Mouse (Mus musculus) kidney, adult 11 months (tissue): ENCODE measurements around the gene Fignl1.
A peak's percentile ranks its signal among the peaks of the same experiment; 100 is the strongest.

Source experiments
- DNase-seq: peaks from one replicate; pipeline ENCODE4 v3.0.0; 2022

Fignl1 gene

DNA sequence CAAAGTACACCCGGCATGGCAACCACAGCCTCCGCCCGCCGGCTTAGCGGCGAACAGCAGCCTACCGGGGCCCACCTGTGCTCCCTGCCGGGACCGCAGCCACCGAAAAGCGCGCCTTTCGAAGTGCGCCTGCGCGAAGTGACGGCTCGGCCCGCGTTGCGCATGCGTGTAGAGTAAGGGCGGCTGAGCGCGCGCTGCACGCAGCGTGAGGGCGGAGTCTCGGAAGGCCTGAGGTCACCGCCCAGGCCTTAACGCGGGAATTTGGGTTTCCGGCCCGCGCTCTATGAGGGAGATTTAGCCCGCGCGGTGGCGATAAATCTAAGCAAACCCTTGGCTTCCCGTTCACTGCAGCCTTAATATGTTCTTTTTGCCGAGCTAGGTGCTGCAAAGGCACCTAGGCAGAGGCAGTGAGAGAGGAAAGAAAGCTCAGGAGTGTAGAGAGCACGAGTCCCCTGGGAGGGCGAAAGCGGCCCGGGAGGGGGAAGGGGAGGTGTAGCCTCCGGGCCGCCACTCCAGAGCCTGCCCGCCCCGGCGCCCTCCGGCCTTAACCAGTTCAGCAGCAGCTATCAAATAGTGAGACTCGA, at the start of gene Fignl1:
Gene Fignl1 (minus strand): TSS at position 143 of the 584 bp plus-strand sequence.
- DNase-seq: peak; percentile 92

DNA sequence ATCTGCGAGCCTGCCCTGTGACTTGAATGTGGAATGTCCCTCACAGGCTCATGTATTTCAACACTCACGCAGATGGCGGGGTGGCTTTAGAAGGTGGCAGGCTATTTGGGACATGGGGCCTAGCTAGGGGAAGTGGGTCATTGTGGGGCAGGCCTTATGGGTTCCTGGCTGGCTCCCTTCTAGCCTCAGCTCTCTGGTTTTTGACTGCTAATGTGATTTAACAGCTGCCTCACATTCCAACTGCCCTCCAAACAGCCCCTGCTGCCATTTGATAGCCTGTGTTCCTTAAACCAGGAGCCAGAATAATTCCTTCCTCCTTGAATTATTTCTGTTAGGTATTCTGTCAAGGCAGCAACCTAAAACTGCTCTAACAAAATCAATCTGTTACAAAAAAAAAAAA, 48.2 kb upstream of the Fignl1 start:
- DNase-seq: no peak

DNA sequence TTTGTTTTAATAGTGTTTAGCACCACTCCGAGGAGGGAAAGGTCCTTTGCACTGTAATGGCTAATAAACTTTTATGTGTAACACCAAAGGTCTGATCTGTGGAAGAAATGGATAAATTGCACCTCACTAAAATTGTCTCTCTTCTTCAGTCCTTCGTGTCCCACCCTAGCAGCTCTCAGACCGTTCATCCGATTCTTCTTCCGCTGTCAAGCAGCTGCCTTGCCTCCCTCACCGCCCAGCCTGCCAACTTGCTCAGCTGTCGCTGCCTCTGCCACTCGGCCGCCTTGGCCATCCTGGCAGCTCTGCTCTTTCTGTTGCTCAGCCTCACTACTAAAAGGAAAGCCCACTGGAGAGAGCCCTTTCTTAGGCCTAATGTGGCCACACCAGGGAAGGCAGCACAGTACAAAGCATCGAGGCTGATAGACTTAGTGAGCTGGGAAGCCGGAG, 46.9 kb upstream of the Fignl1 start:
- DNase-seq: no peak

DNA sequence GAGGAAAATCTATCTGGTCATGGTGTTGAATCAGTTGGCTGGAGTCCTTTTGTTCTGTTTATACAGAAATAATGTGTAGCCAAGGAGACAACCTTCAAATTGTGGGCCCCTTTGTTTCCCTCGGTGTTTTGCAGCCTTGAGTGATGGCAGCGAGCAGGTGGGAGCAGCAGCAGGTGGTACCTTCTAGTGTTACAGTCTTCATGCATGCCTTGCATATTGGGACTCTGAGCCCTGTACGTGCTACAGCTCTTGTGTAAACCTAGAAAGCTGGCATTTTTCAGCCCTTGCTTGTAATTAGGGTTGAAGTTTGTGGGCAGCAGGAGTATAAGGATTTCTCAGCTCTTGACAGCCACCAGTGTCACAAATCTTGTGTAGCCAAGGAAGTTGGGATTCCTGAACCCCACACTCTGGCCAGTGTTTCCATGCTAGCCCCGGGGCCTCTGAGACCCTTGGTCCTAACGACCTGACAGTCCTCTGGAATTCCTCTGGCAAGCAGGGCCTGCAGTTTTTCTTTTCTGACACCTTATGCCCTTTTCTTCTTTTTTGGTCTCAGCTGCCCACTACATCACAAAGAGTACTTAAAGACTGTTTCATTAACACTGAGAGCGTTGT, 46.4 kb upstream of the Fignl1 start:
- no peak for DNase-seq

DNA sequence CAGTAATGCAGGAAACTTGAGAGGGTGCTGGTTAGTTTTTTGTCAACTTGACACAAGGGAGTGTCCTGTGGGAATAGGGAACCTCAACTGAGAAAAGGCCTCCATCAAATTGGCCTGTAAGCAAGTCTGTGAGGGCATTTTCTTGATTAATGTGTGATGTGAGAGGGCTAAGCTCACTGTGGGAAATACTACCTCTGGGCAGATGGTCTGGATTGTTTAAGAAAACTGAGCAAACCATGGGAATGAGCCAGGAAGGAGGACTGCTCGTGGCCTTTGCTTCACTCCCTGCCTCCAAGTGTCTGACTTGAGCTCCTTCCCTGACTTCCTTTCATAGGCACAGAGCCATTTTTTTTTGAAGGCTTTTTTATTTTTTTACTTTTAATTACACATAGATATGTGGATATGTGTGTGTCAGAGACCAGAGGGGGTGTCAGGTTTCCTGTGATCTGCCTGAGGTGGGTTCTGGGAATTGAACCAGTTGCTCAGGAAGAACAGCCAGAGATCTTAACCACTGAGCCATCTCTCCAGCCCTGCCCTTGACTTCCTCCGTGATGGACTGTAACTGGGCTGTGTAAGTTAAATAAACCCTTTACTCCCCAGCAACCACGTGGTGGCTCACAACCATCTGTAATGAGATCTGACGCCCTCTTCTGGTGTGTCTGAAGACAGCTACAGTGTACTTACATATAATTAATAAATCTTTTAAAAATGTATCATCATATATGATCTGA, 45.1 kb upstream of the Fignl1 start:
- DNase-seq: no peak

DNA sequence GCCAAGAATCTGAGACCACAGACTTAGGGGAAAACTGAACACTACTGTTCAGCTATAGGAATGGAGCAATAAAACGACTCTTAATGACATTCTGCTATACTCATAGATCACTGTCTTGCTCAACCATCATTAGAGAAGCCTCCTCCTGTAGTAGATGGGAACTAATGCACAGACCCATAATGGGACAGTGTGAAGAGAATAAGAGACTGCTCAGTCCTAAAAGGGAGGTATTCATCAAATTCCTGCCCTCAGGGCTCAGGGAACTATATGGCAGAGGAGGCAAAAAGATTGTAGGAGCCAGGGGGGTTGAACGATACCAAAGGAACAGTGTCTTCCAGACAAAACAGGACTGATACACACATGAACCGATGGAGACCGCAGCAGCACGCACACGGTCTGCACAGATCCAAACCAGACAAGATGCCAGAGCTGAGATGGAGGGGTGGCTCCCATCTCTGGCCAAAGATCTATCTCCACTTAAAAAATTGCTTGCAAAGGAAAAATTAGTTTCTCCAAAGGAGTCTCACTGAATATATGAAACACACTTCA, 43.3 kb upstream of the Fignl1 start:
- no peak for DNase-seq

DNA sequence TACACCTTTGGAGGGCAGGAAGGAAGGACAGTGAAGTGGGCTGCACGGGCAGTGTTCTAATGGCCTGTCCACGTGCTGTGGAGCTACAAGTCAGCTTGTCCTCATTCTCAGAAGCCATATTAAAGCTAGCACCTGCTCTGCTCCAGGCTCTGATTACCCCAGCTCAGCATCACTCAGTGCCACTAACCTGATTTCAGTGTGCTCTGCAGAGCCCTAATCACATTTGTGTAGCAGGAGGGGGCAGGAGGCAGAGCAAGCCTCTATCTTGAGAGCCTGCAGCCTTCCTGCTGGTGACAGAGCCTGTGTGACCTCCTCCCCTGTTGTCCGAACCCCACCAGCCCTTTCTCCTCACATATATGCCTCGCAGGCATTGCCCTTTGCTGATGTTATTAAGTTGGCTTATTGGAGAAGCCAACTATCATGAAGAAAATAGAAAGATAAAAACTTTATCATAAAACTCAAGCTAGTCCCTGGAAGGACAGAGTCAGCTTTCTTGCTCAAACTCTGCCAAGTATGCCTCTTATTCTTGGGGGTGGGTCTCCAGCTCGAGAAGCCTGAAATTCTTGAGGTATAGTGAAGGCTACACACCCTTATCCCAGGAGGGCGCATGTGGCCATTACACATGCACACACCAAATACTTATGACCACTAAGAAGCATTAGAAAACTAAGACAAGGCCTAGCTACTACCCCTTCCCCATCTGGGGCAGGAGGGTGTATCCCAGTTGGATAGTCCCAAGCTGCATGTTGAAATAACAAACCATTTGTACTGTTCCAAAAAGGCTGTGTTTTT, 41.9 kb upstream of the Fignl1 start:
- no peak for DNase-seq

DNA sequence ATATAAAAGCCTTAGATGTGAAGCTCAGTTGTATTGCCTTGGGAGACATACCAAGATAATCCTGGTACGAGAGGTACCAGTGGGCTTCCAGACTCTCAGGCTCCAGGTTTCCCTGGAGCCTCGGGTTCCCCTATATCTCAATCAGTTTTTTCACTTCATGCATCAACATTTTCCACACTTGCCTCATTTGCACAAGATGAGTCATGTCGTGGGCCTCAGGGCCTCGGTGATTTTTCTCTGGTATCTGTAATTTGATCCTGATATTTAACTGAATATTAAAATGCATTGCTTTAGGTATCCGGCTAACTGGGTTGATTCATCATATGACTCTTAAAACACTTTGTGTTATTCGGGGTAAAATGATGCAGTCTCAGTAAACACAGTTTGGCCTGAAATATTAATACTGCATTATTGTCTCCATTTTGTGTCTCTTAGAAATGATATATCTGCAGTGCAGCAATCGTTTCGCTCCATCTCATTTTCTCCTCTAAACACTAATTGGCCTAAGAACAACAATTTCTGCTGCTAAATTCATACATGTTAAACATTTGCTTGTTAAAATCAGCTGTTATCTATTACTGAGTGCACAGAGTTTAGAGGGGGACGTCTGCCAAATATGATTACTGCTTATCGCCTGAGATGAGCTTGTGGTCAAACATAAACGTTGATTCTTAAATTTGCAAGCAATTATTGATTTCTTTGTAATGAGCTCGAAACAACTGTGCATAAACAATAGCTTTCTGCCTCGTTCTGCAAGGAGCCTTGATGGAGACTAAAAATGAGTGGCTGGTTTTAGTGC, 41.0 kb upstream of the Fignl1 start:
- DNase-seq: no peak

DNA sequence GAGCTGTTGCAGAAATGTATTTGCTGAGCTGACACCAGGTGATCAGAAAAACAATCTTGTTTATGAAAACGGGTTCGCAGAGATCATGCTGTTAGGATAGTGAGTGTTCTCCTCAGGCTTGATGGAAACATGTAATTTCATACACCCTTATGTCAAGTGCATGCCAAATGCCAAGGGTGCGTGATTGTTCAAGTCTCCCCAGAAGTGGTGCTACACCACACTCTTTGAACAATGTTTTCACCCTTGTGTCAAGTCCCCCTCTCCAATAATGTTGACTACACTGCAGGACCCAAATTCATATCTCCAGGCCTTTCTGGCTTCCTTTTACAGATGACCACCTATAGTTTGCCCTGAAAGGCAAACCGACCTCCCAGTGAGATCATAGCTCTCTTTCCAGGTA, 39.7 kb upstream of the Fignl1 start:
- no peak for DNase-seq

DNA sequence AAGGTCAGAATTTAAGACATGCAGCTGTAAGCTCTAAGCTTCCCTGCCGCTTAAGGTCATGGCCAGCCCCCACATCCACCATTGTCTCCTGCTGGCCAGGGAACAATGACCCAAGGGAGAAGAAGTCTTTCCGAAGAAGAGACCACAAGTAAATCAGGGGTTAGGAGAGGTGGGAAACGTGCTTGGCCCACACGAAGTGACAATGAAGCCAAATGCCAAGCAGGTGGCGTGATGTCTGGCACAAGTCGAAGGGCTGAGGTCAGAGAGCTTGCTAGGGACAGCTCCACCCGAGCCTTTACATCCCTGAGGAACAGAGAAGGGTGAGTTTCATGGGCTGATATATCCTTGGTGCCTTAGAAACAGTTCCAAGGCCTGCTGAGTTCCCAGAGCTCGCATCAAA, 36.3 kb upstream of the Fignl1 start:
- DNase-seq: no peak

DNA sequence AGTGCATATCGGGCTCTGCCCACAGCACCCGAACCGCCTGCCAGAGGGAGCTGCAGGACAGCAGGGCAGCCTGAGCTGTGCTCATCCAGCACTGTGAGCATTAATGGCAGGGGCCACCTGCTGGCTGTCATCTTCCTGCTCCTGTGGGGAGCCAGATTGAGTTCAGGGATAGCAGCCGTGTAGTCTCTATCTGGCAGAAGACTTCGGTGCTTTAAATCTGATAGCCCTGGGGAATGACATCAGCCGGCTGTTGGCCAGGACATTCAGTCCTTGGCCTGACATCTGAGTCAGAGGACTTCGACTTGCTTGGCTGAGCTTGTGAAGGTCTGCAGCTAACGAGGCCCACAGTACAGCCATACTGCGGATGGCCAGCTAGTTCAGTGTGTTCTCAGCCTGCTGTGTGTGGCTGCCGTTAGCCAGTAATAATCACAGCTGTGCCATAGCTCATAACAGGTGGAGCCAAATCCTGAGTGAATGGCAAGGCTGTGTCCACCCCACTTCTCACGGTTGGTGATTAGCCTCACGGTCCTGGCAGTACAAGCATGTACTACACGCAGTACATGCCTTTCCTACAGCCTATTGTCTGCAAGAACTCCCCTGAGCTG, 35.7 kb upstream of the Fignl1 start:
- peak; percentile 46 for DNase-seq

DNA sequence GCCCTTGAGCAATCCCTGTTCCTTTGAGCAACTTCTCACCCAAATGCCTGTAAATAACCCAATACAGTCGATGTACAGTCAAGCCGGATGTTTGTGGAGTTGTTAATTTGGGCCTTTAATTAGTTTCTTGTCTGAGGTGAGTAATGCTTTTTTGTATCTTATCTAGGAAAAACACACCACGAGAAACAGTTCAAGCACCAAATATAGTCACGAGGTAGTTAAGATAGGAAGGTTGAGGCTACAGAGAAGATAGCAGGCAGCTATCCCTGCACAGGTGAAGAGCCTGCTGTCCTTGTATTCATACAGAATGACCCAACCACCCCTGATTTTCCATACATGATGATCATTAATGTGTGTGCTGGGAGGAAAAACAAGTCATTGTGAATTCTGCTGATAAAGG, 32.8 kb upstream of the Fignl1 start:
- DNase-seq: no peak

DNA sequence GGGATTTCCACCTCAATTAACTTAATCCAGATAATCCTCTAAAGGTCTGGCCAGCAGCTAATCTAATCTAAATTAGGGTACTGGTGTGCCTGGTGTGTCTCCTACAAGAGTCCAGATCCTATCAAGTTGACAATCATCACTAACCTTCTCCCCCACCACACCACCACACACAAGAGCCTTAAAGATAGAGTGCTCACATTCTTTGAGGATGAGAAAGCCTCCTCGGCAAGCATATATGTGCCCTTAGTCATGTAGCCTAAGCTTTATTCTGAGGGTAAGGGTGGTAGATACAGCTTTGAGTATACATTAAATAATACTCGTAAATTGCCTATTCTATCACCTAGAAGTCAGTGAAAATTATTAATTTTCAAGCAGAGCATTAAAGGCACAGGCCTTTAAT, 32.0 kb upstream of the Fignl1 start:
- DNase-seq: no peak

DNA sequence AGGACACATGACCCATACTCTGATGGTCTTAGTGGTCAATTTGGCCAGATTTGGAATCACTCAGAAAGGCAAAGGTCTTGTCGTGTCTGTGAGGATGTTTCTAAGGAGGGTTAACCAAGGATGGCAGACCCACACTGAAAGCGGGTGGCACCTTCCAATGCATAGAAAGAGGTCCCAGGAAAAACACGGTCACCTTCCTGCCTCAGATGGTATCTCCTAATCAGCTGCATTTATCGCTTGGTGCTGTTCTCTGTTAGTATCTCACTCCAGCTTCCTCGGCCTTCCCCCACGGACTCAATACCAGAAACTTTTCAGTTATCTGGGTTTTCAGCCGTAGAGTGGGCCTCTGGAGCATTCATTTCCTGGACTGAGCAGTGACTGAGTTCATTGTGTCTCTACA, 31.1 kb upstream of the Fignl1 start:
- DNase-seq: no peak

DNA sequence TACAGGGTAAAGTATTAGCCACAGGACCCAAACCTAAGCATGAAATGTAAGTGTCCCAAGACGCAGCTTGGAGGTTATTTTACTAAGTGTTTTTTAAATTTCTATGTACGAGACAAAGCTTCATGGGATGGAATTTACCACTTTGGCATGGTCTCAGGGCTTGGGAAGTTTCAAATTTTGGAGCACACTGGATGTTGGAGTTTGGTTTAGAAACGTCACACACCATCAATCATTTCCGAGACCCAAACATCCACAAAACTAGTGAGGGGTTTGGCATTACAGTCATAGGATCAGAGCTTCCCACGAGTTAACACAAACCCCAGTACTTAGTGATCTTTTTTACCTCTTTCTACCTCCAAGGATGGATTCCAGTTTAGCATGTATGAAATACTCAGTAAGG, 28.6 kb upstream of the Fignl1 start:
- no peak for DNase-seq

DNA sequence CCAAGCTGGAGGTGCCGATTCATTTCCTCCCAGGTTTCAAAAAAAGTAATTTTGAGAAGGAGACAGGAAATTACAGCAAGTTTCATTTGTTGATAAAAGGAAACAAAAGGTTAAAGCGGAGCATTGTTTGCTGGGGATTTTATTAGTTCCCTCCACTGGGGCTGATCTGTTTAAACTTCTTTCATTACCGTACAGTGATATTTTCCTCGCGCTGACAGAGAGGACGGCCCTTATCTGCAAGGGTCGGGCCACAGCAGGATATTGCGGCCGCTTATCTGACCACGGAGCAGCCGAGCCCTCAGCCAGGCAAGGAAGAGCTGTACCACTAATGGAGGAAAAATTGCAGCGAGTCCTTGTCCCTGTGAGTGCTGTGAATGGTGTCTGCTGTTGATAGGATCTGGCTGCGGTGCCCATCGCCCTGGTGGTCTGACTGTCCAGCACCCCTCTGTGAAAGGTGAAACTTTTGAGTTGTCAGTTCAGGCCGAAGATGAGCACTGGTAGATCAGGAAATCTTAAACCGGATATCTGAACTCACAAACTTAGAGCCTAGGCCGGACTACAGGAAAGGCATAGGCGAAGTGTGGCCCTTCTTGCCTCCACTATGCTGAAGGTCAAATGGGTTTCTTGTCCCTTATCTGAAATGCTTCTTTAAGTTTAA, 28.1 kb upstream of the Fignl1 start:
- DNase-seq: no peak

DNA sequence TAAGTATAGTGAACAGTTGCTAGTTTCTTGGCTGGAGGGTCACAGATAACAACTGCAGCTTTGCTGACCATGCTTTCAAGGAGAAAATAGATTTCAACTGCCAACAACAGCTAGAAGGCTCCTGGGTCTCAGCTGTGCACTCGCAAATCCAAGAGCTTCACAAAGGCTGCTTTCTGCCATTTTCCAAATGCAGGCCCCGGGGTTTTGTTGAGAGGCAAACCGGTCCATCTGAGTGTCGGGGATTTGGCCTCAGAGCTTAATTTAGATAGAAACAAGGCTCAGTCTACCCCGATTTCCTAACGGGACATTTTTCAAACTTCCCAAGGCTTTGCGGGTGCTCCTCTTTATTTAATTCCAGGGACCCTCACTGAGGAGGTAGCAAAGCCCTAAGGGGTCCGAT, 27.5 kb upstream of the Fignl1 start:
- no peak for DNase-seq

DNA sequence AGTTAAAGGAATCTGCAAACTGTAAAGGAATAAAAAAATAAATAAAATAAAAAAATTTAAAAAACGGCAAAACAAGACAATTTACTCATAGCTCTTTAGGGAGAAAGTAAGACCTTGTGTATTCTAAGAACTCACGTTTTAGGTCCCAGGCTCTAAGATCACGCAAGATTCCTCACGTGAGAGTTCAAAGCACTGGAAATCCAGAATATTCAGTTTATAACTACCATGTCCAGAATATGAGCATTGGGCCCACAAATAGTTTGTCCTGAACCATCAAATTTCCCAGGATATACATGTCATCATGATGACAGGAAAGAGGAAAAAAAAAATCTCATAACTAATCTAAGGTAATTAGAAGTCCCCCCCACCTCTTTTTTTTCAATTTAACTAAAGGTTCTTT, 27.0 kb upstream of the Fignl1 start:
- DNase-seq: no peak

DNA sequence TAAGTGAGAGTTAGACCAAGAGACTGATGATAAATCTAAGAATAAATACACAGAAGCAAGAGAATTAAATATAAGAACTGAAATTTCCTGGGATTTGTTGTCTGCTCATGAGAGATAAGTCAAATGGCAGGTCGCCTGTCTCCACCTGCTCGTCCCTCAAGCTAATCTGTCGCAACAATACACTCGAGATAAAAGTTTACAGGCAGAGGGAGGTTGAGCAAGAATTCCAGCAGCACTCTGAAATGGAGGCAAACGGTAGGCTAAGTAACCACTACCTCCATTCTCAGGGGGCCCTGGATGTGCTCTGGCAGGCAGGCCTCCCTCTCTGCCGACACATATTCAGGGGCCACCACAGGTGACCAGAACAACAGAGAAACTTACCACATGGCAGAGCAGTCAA, 26.6 kb upstream of the Fignl1 start:
- DNase-seq: no peak

DNA sequence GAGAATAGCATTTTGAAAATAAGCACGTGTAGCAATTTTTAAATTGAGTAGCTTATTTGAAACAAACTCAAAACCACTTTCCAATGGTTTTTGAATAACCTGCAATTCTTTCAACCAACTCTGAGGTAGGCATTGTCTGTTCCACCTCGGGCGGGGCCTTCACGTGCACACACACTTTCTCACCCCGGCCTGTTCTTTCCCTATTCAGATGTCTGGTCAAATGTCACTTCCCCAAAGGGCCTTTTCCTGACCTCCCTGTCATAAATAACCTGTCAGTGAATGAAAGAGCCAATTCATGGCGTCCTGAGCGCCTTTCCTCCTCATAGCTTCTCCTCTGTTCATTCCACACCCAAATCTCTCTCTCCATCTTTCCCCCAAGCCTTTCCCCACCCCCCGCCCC, 24.3 kb upstream of the Fignl1 start:
- DNase-seq: no peak

DNA sequence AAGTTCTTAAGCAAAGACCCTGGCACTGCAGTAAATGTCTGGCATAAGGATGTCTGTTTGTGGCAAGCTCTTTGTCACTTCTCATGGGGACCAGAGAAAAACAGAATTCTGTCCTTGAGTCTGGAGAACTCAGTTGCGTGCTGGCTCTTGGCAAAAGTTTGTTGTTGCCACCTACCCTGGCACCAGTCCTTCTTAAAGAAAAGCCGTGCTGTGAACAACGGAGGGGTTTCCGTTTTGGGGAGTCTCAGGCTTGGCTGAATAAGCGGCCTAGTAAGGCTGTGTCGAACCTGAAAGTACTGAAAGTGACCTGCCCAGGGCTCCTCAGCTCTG, 24.0 kb upstream of the Fignl1 start:
- DNase-seq: no peak
